Mouse (Mus musculus) small intestine, adult 2 months (tissue): ENCODE measurements around the gene Lmo3.

ENCODE experiments used
- CTCF ChIP-seq: fragments of 200-500 bp; IDR thresholded peaks from 2 replicates; pipeline ENCODE4 v1.5.1; 2012; ENCODE audit warnings: low read depth, mild to moderate bottlenecking, control low read depth, inconsistent platforms, low read length, moderate library complexity, mixed read lengths; ENCODE audit not compliant: insufficient replicate concordance, insufficient read length; ENCODE audit errors: extremely low read depth
- POLR2A ChIP-seq: fragments of 200-500 bp; IDR thresholded peaks from 2 replicates; pipeline ENCODE4 v1.6.1; 2012; ENCODE audit warnings: low read depth, mild to moderate bottlenecking, control low read depth, inconsistent platforms, low read length, moderate library complexity

- no peak for TF ChIP-seq CTCF
- no peak for TF ChIP-seq POLR2A
These were observed 198.6 kb downstream of the Lmo3 start for GRCm38 (mm10) chr6:138383208-138383607.
